ENCODE assay signal across 20 mouse cellular contexts in genomic region chr17:83244502-83244901, GRCm38 (mm10). TPM values are rescaled to one million over a fixed set of nuclear protein-coding genes. Genes with fewer than 3 reads are reported as not detected.
DNase-seq lines count a peak whose midpoint lies in the region; ATAC-seq and TF ChIP-seq lines count a peak whose summit lies in the region.
"Had no signal": no experiment of that assay in that cellular context is flagged by ENCODE, and none has a peak within 500 bp of the region (broad histone marks: within the 10 kb centered on the region; RNA-seq: fewer than 3 reads in every experiment).

No protein-coding gene starts in this region.

- H3K4me3 ChIP-seq in heart, embryonic 12.5 days, result no peak overlapping the region
- H3K4me3 ChIP-seq in lung, postnatal 0 days (ENCODE audit: low read depth, low read length), result no peak overlapping the region
- no peak overlapping the region for H3K4me3 ChIP-seq in myocyte
- H3K4me3 ChIP-seq in heart, embryonic 11.5 days (ENCODE audit: low read depth, low read length), result no peak overlapping the region
- H3K4me3 ChIP-seq: embryonic facial prominence, embryonic 13.5 days; forebrain, embryonic 13.5 days; heart, embryonic 13.5 days; hindbrain, embryonic 12.5 days had no signal

- 59% methylated on average over 1 of the region's 1 CpGs for WGBS in heart, embryonic 12.5 days
- 31% methylated on average over 1 of the region's 1 CpGs for whole genome bisulfite sequencing in lung, postnatal 0 days
- WGBS in heart, embryonic 11.5 days (ENCODE audit: insufficient replicate concordance), result 32% methylated on average over 1 of the region's 1 CpGs

- H3K36me3 ChIP-seq in heart, embryonic 12.5 days, result no peaks in the 10 kb centered on the region
- no peaks in the 10 kb centered on the region for H3K36me3 ChIP-seq in lung, postnatal 0 days (ENCODE audit: insufficient read depth, low read length)
- no peaks in the 10 kb centered on the region for H3K36me3 ChIP-seq in myocyte (ENCODE audit: control insufficient read depth, insufficient read depth)
- H3K36me3 ChIP-seq in heart, embryonic 11.5 days (ENCODE audit: control insufficient read depth, insufficient read depth, low read length), result no peaks in the 10 kb centered on the region
- H3K36me3 ChIP-seq: embryonic facial prominence, embryonic 13.5 days; heart, embryonic 13.5 days; hindbrain, embryonic 12.5 days had no signal

- no peak overlapping the region for H3ac ChIP-seq in myocyte (ENCODE audit: control insufficient read depth, insufficient read length)

- no peak for ATAC-seq in heart, embryonic 12.5 days (ENCODE audit: insufficient number of reproducible peaks, low FRiP score)
- ATAC-seq in lung, postnatal 0 days, result peak; percentile 80
- ATAC-seq in heart, embryonic 11.5 days (replicated peaks; ENCODE audit: insufficient number of reproducible peaks, low FRiP score, low TSS enrichment), result no peak
- ATAC-seq: forebrain, embryonic 13.5 days; forebrain, postnatal 0 days; hindbrain, embryonic 16.5 days had no signal

- H3K79me2 ChIP-seq in myocyte (ENCODE audit: control insufficient read depth, insufficient read depth), result no peaks in the 10 kb centered on the region

- H3K9me3 ChIP-seq in heart, embryonic 12.5 days (replicated peaks), result no peaks in the 10 kb centered on the region
- no peaks in the 10 kb centered on the region for H3K9me3 ChIP-seq in lung, postnatal 0 days (ENCODE audit: low read length)
- H3K9me3 ChIP-seq in heart, embryonic 11.5 days (replicated peaks; ENCODE audit: control insufficient read depth, low read length), result no peaks in the 10 kb centered on the region
- H3K9me3 ChIP-seq: embryonic facial prominence, embryonic 13.5 days; forebrain, embryonic 13.5 days; heart, embryonic 13.5 days; hindbrain, embryonic 12.5 days had no signal

- peak; percentile 81 for DNase-seq in heart, adult 11 months
- peak; percentile 56 for DNase-seq in lung, postnatal 0 days (ENCODE audit: low spot score)
- DNase-seq in lung, postnatal 14 days, result no peak
- DNase-seq in 416B (ENCODE audit: low read depth), result peak; percentile 30
- DNase-seq in cerebellum, postnatal 10 days, result no peak
- DNase-seq: adrenal gland, postnatal 14 days; cerebellum, adult 11-12 months; cerebellum, adult 9-10 months; cerebellum, postnatal 36 days; forebrain, postnatal 0 days; gastrocnemius, postnatal 14 days; heart, postnatal 36 days had no signal

- 0 out of 2 replicates have a peak, but pooled peaks cover 18% of the 10 kb centered on the region for H3K4me1 ChIP-seq in heart, embryonic 12.5 days (replicated peaks)
- H3K4me1 ChIP-seq in lung, postnatal 0 days (ENCODE audit: insufficient read depth, low read depth, low read length), result no peaks in the 10 kb centered on the region
- H3K4me1 ChIP-seq in heart, embryonic 11.5 days (ENCODE audit: control insufficient read depth, insufficient read depth, low read length), result no peaks in the 10 kb centered on the region
- H3K4me1 ChIP-seq: forebrain, embryonic 13.5 days had no signal

- no peak for TF ChIP-seq EP300 in lung, postnatal 0 days (IDR thresholded peaks at IDR 0.05)

- no peak for TF ChIP-seq CTCF in lung, postnatal 0 days (IDR thresholded peaks at IDR 0.05)

- H3K27ac ChIP-seq in heart, embryonic 12.5 days (ENCODE audit: poor library complexity, severe bottlenecking), result no peak overlapping the region
- H3K27ac ChIP-seq in lung, postnatal 0 days (ENCODE audit: low read length), result no peak overlapping the region
- no peak overlapping the region for H3K27ac ChIP-seq in heart, embryonic 11.5 days (ENCODE audit: low read depth, low read length)
- H3K27ac ChIP-seq: embryonic facial prominence, embryonic 13.5 days; forebrain, embryonic 13.5 days; heart, embryonic 13.5 days; hindbrain, embryonic 12.5 days had no signal

- TF ChIP-seq POLR2A in myocyte (IDR thresholded peaks at IDR 0.05; ENCODE audit: insufficient read length, low read depth), result no peak

- H3K27me3 ChIP-seq in heart, embryonic 12.5 days (replicated peaks), result 0 out of 2 replicates have a peak, but pooled peaks cover 6% of the 10 kb centered on the region
- H3K27me3 ChIP-seq in lung, postnatal 0 days (replicated peaks; ENCODE audit: insufficient read depth, low read length), result no peaks in the 10 kb centered on the region
- H3K27me3 ChIP-seq in myocyte (ENCODE audit: control insufficient read depth, insufficient read depth, insufficient read length), result peaks cover 6% of the 10 kb centered on the region
- H3K27me3 ChIP-seq in heart, embryonic 11.5 days (ENCODE audit: control insufficient read depth, insufficient read depth, low read length), result 0 out of 2 replicates have a peak, but pooled peaks cover 2% of the 10 kb centered on the region
- H3K27me3 ChIP-seq: forebrain, embryonic 13.5 days; heart, embryonic 13.5 days; hindbrain, embryonic 12.5 days had no signal

- no peak overlapping the region for H3K9ac ChIP-seq in heart, embryonic 12.5 days
- H3K9ac ChIP-seq in lung, postnatal 0 days (replicated peaks; ENCODE audit: low read depth), result no peak overlapping the region
- no peak overlapping the region for H3K9ac ChIP-seq in heart, embryonic 11.5 days (ENCODE audit: low read depth, low read length)
- H3K9ac ChIP-seq: embryonic facial prominence, embryonic 13.5 days; forebrain, embryonic 13.5 days; forebrain, postnatal 0 days; heart, embryonic 13.5 days; hindbrain, embryonic 12.5 days had no signal

- no peak overlapping the region for H3K4me2 ChIP-seq in heart, embryonic 12.5 days
- H3K4me2 ChIP-seq in lung, postnatal 0 days (replicated peaks; ENCODE audit: low read depth, low read length), result no peak overlapping the region
- no peak overlapping the region for H3K4me2 ChIP-seq in myocyte (ENCODE audit: low read depth)
- H3K4me2 ChIP-seq in heart, embryonic 11.5 days, result no peak overlapping the region
- H3K4me2 ChIP-seq: embryonic facial prominence, embryonic 13.5 days; forebrain, embryonic 13.5 days; heart, embryonic 13.5 days; hindbrain, embryonic 12.5 days had no signal

TF ChIP-seq in myocyte, 11 proteins besides CTCF, POLR2A, EP300 and RAD21:
- no peak for TF ChIP-seq REST (IDR thresholded peaks at IDR 0.05; ENCODE audit: insufficient read depth, insufficient read length)
- no peak for TF ChIP-seq MAX (IDR thresholded peaks at IDR 0.05; ENCODE audit: low read depth)
- TF ChIP-seq MYOG (IDR thresholded peaks at IDR 0.05; ENCODE audit: control insufficient read depth in 1 of 3, insufficient read depth in 1 of 3, insufficient read length in 2 of 3, low read depth in 2 of 3), result peak in 1 of 3 experiments; percentile 46
- peak in 2 of 3 experiments; percentile 24 to 78 for TF ChIP-seq MYOD1 (IDR thresholded peaks at IDR 0.05; ENCODE audit: control insufficient read depth in 1 of 3, insufficient read length in 2 of 3, low read depth in 2 of 3)

RNA-seq across cellular contexts. Expression of gene Pkdcc, which starts 29.4 kb away (rescaled TPM):
- polyA plus RNA-seq in heart, embryonic 12.5 days (2016; fragmentation: Nextera tagmentation; extraction: Ambion mirVana), result 13.5 and 13.9 TPM in 2 replicates
- 3.6 and 3.9 TPM in 2 replicates for polyA plus RNA-seq in lung, postnatal 0 days (2015; fragmentation: Nextera tagmentation; extraction: Ambion mirVana)
- polyA plus RNA-seq in myocyte (2012; fragmentation: generic; extraction: Trizol), result 14.1 TPM
- polyA plus RNA-seq in heart, embryonic 11.5 days (2014; fragmentation: Nextera tagmentation; extraction: Ambion mirVana), result 17.9 and 18.0 TPM in 2 replicates

Comparison
In these comparisons a context has a peak if more than half of its experiments do, and no peak if none do; other contexts are left out.
1. DNase-seq: peak in heart, adult 11 months (single experiment), lung, postnatal 0 days (single experiment) and 416B (single experiment); none in lung, postnatal 14 days (single experiment) and cerebellum, postnatal 10 days (0 of 2).